Mouse (Mus musculus): Measurements from ENCODE around the gene Fbxl5. TPM values are rescaled to one million over a fixed set of nuclear protein-coding genes. Genes with fewer than 3 reads are reported as not detected.

The Fbxl5 gene
- polyA plus RNA-seq, 1 experiment from 2014 or later, result 81.4 TPM

DNA sequence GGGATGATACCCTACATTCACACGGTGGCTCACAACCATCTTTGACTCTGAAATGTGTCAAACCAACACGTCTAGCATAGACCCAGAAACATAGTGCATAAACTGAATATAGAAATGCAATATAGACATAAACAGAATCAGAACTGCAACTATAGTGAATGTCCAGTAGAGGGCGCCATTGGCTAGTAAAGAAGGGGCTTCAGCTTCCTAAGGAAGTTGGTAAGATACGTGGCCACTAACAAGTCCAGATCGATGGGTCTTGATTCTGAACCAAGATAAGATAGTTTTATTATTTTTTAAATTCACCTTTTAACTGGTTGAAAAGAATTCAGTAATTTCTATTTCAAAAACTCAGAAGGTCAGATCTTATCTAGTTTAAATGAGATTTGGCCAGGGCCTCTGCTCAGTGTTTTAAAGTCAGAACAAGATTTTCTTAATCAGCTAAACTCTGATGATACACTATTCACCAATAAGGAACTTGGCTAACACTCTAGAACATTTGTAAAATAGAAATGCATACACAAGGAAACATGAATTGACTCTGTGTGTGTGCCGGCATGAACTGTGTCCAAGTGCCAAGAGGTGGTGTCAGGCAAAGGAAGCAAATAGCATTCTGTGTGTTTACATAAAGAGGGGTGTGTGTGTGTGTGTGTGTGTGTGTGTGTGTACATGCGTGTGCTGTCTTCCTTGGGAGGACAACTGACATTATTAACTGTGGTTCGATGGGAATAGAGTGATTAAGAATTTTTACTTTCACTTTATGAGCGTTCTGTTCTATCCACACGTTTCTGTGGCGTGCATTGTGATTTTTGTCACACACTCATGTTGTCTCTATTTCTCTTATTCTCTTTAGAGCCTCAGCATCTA, 19.9 kb upstream of the Fbxl5 start:
- H3K4me2 ChIP-seq (ENCODE audit: low read length), result no peak overlapping the region
- no peak overlapping the region for H3K9ac ChIP-seq (replicated peaks; ENCODE audit: low read depth, low read length)
- 47% methylated on average over 11 of the region's 11 CpGs for WGBS
- ATAC-seq, result peak; percentile 58; the same call in 1 of the 2 replicates
- H3K9me3 ChIP-seq (ENCODE audit: control insufficient read depth, low read length), result 0 out of 2 replicates have a peak, but pooled peaks cover 3% of the 10 kb centered on the region
- H3K27me3 ChIP-seq (replicated peaks; ENCODE audit: control insufficient read depth, insufficient read depth, low read length), result no peaks in the 10 kb centered on the region
- H3K4me3 ChIP-seq (replicated peaks; ENCODE audit: low read length), result no peak overlapping the region
- H3K4me1 ChIP-seq (replicated peaks; ENCODE audit: control insufficient read depth, insufficient read depth, low read length), result no peaks in the 10 kb centered on the region
- no peaks in the 10 kb centered on the region for H3K36me3 ChIP-seq (ENCODE audit: control insufficient read depth, insufficient read depth)
- H3K27ac ChIP-seq (ENCODE audit: low read length), result no peak overlapping the region

DNA sequence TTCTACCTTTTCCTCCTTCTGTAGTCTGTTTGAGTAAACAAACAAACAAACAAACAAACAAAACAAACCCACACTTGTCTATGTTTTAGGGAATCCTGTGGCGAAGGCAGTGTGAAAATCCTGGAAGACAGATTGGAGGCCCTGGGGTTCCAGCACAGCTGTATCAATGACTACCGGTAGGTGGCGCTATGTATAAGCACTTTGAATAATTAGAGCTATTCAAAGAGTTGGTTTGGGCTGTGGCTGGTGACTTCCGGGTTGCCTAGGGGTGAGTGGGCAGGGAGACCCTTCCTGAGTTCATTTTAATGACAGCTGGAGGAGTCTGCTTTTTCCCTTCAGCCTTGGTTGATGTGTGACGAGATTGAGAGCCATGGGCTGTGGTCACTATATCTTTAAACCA, 15.9 kb upstream of the Fbxl5 start:
- WGBS, result 51% methylated on average over 5 of the region's 5 CpGs
- Histone ChIP-seq H3K9me3 (ENCODE audit: control insufficient read depth, low read length) (no peaks in the 10 kb centered on the region), H3K9ac (replicated peaks; ENCODE audit: low read depth, low read length) (no peak overlapping the region), H3K27ac (ENCODE audit: low read length) (no peak overlapping the region), H3K4me2 (ENCODE audit: low read length) (no peak overlapping the region), H3K4me3 (replicated peaks; ENCODE audit: low read length) (no peak overlapping the region), H3K36me3 (ENCODE audit: control insufficient read depth, insufficient read depth) (no peaks in the 10 kb centered on the region), H3K27me3 (replicated peaks; ENCODE audit: control insufficient read depth, insufficient read depth, low read length) (no peaks in the 10 kb centered on the region), H3K4me1 (replicated peaks; ENCODE audit: control insufficient read depth, insufficient read depth, low read length) (no peaks in the 10 kb centered on the region)
- ATAC-seq, result no peak

DNA sequence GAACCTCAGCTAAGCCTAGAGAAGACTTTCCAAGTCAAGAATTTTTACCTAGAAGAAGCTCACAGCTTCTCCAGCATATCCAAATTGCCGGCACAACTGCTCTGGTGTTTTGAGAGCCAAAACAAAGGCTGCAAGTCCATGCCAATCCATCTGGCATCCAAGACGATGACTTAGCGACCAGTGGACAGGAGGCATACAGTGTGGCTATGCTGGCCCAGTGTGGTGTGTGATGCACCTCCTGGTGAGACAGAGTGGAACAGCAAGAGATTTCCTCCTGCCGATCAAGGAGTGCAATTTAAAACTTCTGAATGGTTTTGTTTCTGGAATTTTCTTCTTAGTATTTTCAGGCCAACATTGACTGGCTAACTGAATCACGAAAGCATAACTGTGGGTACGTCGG, 15.2 kb upstream of the Fbxl5 start:
- ATAC-seq, result no peak
- WGBS, result 88% methylated on average over 7 of the region's 7 CpGs

DNA sequence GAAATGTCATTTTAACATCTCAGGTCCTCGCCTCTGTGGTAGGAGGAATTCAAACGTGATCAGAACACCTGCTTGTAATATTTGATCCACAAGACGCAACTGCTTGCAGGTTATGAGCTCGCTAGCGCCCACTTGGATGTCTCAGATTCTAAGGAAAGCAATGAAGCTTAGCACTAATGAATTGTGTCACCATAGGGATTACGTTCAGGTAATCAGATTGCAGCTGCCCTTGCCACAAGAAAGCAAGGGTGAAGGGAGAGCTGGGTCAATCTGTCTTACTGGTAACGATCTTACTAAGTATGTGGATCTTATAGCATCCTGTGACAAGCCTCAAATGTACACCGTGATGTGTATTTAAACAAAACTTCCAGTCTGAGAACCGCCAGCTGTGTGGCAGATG, 5.9 kb upstream of the Fbxl5 start:
- ATAC-seq, result no peak
- Histone ChIP-seq H3K27ac (ENCODE audit: low read length) (no peak overlapping the region), H3K4me2 (ENCODE audit: low read length) (no peak overlapping the region), H3K36me3 (ENCODE audit: control insufficient read depth, insufficient read depth) (no peaks in the 10 kb centered on the region), H3K9me3 (ENCODE audit: control insufficient read depth, low read length) (no peaks in the 10 kb centered on the region), H3K4me1 (replicated peaks; ENCODE audit: control insufficient read depth, insufficient read depth, low read length) (no peaks in the 10 kb centered on the region), H3K4me3 (replicated peaks; ENCODE audit: low read length) (no peak overlapping the region), H3K27me3 (replicated peaks; ENCODE audit: control insufficient read depth, insufficient read depth, low read length) (no peaks in the 10 kb centered on the region), H3K9ac (replicated peaks; ENCODE audit: low read depth, low read length) (no peak overlapping the region)
- WGBS, result 81% methylated on average over 9 of the region's 9 CpGs

More for the DNA sequence above, 15.2 kb upstream of the Fbxl5 start:
- Histone ChIP-seq H3K4me1 (replicated peaks; ENCODE audit: control insufficient read depth, insufficient read depth, low read length) (no peaks in the 10 kb centered on the region), H3K4me2 (ENCODE audit: low read length) (no peak overlapping the region), H3K27me3 (replicated peaks; ENCODE audit: control insufficient read depth, insufficient read depth, low read length) (no peaks in the 10 kb centered on the region), H3K36me3 (ENCODE audit: control insufficient read depth, insufficient read depth) (no peaks in the 10 kb centered on the region), H3K4me3 (replicated peaks; ENCODE audit: low read length) (no peak overlapping the region), H3K27ac (ENCODE audit: low read length) (no peak overlapping the region), H3K9me3 (ENCODE audit: control insufficient read depth, low read length) (no peaks in the 10 kb centered on the region), H3K9ac (replicated peaks; ENCODE audit: low read depth, low read length) (no peak overlapping the region)

DNA sequence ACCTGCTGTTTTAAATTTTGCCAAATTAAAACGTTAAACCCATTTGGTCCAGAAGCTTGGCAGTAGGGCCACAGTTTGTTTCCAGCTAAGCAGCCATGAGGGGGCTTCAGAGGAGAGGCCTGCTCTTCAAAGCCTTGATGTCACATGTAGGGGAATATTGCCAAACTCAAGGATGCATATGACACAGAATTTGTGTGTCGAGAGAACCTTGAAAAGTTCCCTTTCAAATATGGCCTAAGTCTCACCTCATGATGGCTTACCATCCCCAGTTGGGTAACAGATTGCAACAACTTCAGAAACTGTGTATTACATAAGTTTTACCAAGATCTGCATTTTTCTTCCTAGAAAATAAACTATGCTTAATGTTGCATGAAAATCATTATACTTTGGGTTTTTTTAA, 5.4 kb upstream of the Fbxl5 start:
- no peaks in the 10 kb centered on the region for H3K4me1 ChIP-seq (replicated peaks; ENCODE audit: control insufficient read depth, insufficient read depth, low read length)
- ATAC-seq, result no peak
- no peak overlapping the region for H3K4me3 ChIP-seq (replicated peaks; ENCODE audit: low read length)
- H3K4me2 ChIP-seq (ENCODE audit: low read length), result no peak overlapping the region
- WGBS, result 88% methylated on average over 2 of the region's 2 CpGs
- no peaks in the 10 kb centered on the region for H3K27me3 ChIP-seq (replicated peaks; ENCODE audit: control insufficient read depth, insufficient read depth, low read length)
- no peak overlapping the region for H3K9ac ChIP-seq (replicated peaks; ENCODE audit: low read depth, low read length)
- H3K36me3 ChIP-seq (ENCODE audit: control insufficient read depth, insufficient read depth), result no peaks in the 10 kb centered on the region
- H3K27ac ChIP-seq (ENCODE audit: low read length), result no peak overlapping the region
- no peaks in the 10 kb centered on the region for H3K9me3 ChIP-seq (ENCODE audit: control insufficient read depth, low read length)

DNA sequence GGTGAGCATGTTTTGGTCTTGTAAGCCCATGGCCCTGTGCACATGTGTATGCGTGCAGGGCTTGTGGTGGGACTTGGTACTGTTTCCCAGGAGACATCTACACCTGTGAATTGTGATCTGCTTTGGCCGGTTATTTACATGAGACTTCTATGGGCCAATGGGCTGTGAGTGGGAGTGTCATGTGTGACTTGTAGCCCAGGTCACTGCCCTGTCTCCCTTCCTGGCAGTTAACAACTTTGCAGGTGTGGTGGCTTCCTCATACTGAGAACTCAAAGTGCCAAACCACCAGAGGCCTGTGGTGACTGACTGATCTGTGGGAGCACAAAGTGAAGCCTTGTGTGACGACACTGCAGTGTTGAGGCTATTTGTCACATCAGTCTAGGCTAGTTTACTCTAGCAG, 3.1 kb upstream of the Fbxl5 start:
- Histone ChIP-seq H3K36me3 (ENCODE audit: control insufficient read depth, insufficient read depth) (no peaks in the 10 kb centered on the region), H3K9me3 (ENCODE audit: control insufficient read depth, low read length) (no peaks in the 10 kb centered on the region), H3K4me1 (replicated peaks; ENCODE audit: control insufficient read depth, insufficient read depth, low read length) (no peaks in the 10 kb centered on the region), H3K27ac (ENCODE audit: low read length) (no peak overlapping the region), H3K4me3 (replicated peaks; ENCODE audit: low read length) (no peak overlapping the region), H3K9ac (replicated peaks; ENCODE audit: low read depth, low read length) (no peak overlapping the region), H3K27me3 (replicated peaks; ENCODE audit: control insufficient read depth, insufficient read depth, low read length) (no peaks in the 10 kb centered on the region), H3K4me2 (ENCODE audit: low read length) (no peak overlapping the region)
- WGBS, result 90% methylated on average over 3 of the region's 3 CpGs
- no peak for ATAC-seq

DNA sequence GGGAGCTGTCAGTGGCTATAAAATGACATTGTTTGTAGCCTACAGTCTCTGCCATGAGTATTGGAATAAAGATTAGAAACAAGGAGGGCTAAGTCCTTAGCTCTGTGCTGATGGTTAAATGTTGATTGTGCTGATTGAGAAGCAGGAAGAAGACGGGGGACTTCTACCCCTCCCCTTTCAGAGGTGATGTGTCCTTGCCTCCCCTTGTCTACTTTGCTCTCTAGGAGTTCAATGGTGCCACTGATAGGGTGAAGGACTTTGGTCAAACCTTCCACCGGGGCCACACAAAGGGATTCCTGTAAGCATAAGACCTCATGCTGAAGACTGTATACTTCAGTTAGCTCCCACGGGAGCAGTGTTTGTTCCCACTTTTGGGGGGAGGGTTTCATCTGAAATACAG, 1.4 kb upstream of the Fbxl5 start:
- H3K36me3 ChIP-seq (ENCODE audit: control insufficient read depth, insufficient read depth), result no peaks in the 10 kb centered on the region
- no peaks in the 10 kb centered on the region for H3K4me1 ChIP-seq (replicated peaks; ENCODE audit: control insufficient read depth, insufficient read depth, low read length)
- no peak overlapping the region for H3K9ac ChIP-seq (replicated peaks; ENCODE audit: low read depth, low read length)
- H3K4me2 ChIP-seq (ENCODE audit: low read length), result no peak overlapping the region
- no peak overlapping the region for H3K27ac ChIP-seq (ENCODE audit: low read length)
- WGBS, result 77% methylated on average over 3 of the region's 3 CpGs
- H3K27me3 ChIP-seq (replicated peaks; ENCODE audit: control insufficient read depth, insufficient read depth, low read length), result no peaks in the 10 kb centered on the region
- H3K9me3 ChIP-seq (ENCODE audit: control insufficient read depth, low read length), result no peaks in the 10 kb centered on the region
- no peak overlapping the region for H3K4me3 ChIP-seq (replicated peaks; ENCODE audit: low read length)
- ATAC-seq, result no peak

DNA sequence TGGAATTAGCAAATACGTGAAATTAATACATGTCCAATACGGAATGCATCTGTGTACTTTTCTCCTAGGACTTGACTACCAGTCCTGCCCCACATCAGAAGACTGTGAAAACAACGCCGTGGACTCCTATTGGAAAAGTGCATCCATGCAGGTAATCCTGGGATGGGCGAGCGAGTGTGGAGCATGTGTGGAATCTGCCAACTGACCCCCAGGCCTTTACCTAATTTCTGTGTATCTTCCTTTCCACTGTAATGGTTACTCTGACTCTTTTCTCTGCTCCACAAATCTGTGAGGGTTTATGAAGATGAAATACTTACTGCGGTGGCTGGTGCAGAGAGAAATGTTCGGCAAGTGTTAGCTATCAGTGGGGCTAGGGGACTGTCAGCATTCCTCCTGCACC, 761 bp upstream of the Fbxl5 start:
- WGBS, result 72% methylated on average over 8 of the region's 8 CpGs
- Histone ChIP-seq H3K9me3 (ENCODE audit: control insufficient read depth, low read length) (no peaks in the 10 kb centered on the region), H3K9ac (replicated peaks; ENCODE audit: low read depth, low read length) (no peak overlapping the region), H3K4me1 (replicated peaks; ENCODE audit: control insufficient read depth, insufficient read depth, low read length) (no peaks in the 10 kb centered on the region), H3K27ac (ENCODE audit: low read length) (no peak overlapping the region), H3K4me2 (ENCODE audit: low read length) (no peak overlapping the region), H3K4me3 (replicated peaks; ENCODE audit: low read length) (no peak overlapping the region), H3K36me3 (ENCODE audit: control insufficient read depth, insufficient read depth) (no peaks in the 10 kb centered on the region), H3K27me3 (replicated peaks; ENCODE audit: control insufficient read depth, insufficient read depth, low read length) (no peaks in the 10 kb centered on the region)
- no peak for ATAC-seq

DNA sequence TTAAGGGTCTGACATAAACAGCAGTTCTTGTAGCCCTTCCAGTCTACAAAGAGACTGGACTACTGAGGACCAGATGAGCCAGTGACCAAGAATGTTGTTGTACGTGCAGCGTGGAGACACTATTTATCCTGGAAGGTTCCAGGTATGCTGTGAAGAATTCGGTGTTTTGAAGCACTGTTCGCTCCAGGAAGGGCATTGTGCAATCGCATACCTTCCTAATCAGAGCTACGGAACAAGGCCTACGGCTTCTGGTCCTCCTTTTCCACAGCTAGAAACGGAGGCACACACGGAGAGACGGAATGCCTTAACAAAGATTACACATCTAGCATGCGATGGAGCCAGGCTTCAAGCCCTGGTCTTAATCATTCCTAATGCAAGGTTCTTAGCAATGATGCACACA, 653 bp downstream of the Fbxl5 start:
- H3K4me2 ChIP-seq (ENCODE audit: low read length), result no peak overlapping the region
- H3K4me1 ChIP-seq (replicated peaks; ENCODE audit: control insufficient read depth, insufficient read depth, low read length), result no peaks in the 10 kb centered on the region
- H3K27me3 ChIP-seq (replicated peaks; ENCODE audit: control insufficient read depth, insufficient read depth, low read length), result no peaks in the 10 kb centered on the region
- no peak overlapping the region for H3K4me3 ChIP-seq (replicated peaks; ENCODE audit: low read length)
- no peak for ATAC-seq
- no peaks in the 10 kb centered on the region for H3K36me3 ChIP-seq (ENCODE audit: control insufficient read depth, insufficient read depth)
- no peak overlapping the region for H3K27ac ChIP-seq (ENCODE audit: low read length)
- H3K9ac ChIP-seq (replicated peaks; ENCODE audit: low read depth, low read length), result no peak overlapping the region
- 91% methylated on average over 11 of the region's 11 CpGs for WGBS
- H3K9me3 ChIP-seq (ENCODE audit: control insufficient read depth, low read length), result no peaks in the 10 kb centered on the region

DNA sequence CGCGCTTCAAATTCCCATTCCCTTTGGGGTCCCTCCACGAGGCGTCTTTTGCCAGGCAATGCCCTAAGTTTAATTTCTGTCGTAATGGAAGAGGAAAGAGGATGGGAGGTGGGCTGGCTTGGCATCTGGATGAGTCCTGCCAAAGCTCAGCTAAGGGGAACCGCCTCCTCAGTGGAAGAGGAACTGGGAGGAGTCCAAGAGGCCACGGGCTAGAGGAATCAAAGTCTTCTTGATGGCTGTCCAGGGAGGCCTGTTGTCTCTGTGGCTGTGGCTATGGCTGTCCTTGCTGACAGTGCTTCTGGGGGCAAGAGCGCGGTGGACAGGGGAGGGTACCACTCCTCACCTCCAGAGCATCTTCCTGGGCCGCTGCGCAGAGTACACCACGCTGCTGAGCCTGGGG, 2.7 kb downstream of the Fbxl5 start, which contains the start of gene Bst1:
TSS of gene Bst1 (plus strand) at position 191 of the 400 bp plus-strand sequence.
- no peaks in the 10 kb centered on the region for H3K36me3 ChIP-seq (ENCODE audit: control insufficient read depth, insufficient read depth)
- H3K27me3 ChIP-seq (replicated peaks; ENCODE audit: control insufficient read depth, insufficient read depth, low read length), result no peaks in the 10 kb centered on the region
- 56% methylated on average over 12 of the region's 12 CpGs for WGBS
- ATAC-seq, result no peak
- H3K4me1 ChIP-seq (replicated peaks; ENCODE audit: control insufficient read depth, insufficient read depth, low read length), result no peaks in the 10 kb centered on the region
- H3K4me3 ChIP-seq (replicated peaks; ENCODE audit: low read length), result no peak within 1 kb of the TSS
- H3K4me2 ChIP-seq (ENCODE audit: low read length), result no peak within 1 kb of the TSS
- H3K9ac ChIP-seq (replicated peaks; ENCODE audit: low read depth, low read length), result no peak within 1 kb of the TSS
- H3K27ac ChIP-seq (ENCODE audit: low read length), result no peak within 1 kb of the TSS
- H3K9me3 ChIP-seq (ENCODE audit: control insufficient read depth, low read length), result no peaks in the 10 kb centered on the region

Data from forebrain, embryonic 16.5 days (tissue).